Mouse (Mus musculus) forelimb bud, embryonic 11.5 days (tissue): ENCODE data around the gene Fahd1.

Experiments
- DNase-seq: peaks from one replicate; pipeline ENCODE4 v3.0.0-alpha.2; 2012; ENCODE audit warnings: low read depth, low spot score

Fahd1 gene

DNA sequence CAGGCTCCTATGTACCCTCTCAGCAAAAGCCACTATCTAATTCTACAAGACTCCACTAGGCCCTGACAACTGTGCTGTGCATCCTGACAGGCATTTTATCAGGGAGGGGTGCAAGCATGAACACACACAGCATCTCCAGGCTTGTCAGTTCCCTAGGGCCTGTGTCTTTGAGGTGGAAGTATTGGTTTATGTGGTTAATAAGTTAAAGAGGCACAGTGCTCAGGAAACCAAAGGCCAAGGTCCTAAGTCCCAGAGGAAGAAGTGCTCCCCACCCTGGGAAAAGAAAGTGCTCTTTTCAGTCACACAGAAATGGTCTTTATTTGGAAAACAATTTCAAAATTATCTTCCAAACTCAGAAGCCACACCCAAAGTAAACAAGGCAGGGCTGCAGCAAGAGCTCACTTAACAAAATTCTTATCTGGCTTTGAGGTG lies 1.5 kb downstream of the Fahd1 start:
- no peak for DNase-seq

GRCm38 (mm10) chr17:24847386-24847785 lies 2.8 kb downstream of the Fahd1 start:
- DNase-seq = no peak

- DNase-seq = no peak
Observed at GRCm38 (mm10) chr17:24844525-24844924, 5.6 kb downstream of the Fahd1 start.

GRCm38 (mm10) chr17:24842631-24843030 lies 7.5 kb downstream of the Fahd1 start:
- DNase-seq = no peak

- DNase-seq = no peak
Observed at GRCm38 (mm10) chr17:24841133-24841532, 9.0 kb downstream of the Fahd1 start.

- no peak for DNase-seq
Observed at GRCm38 (mm10) chr17:24840341-24840740, 9.8 kb downstream of the Fahd1 start.

- DNase-seq = no peak
Observed at GRCm38 (mm10) chr17:24839842-24840241, 10.3 kb downstream of the Fahd1 start, which contains the start of gene Hagh. TSS of gene Hagh (plus strand) at chr17:24840143.

GRCm38 (mm10) chr17:24821351-24822280 lies 28.5 kb downstream of the Fahd1 start:
- DNase-seq = no peak

- DNase-seq = no peak
Observed at GRCm38 (mm10) chr17:24819469-24819868, 30.7 kb downstream of the Fahd1 start.

- DNase-seq = no peak
Observed at GRCm38 (mm10) chr17:24818172-24818571, 32.0 kb downstream of the Fahd1 start.

- no peak for DNase-seq
Observed at GRCm38 (mm10) chr17:24817503-24817902, 32.7 kb downstream of the Fahd1 start.

- no peak for DNase-seq
Observed at GRCm38 (mm10) chr17:24815256-24815655, 34.9 kb downstream of the Fahd1 start.

- DNase-seq = no peak
Observed at GRCm38 (mm10) chr17:24812215-24812614, 37.9 kb downstream of the Fahd1 start.

DNA sequence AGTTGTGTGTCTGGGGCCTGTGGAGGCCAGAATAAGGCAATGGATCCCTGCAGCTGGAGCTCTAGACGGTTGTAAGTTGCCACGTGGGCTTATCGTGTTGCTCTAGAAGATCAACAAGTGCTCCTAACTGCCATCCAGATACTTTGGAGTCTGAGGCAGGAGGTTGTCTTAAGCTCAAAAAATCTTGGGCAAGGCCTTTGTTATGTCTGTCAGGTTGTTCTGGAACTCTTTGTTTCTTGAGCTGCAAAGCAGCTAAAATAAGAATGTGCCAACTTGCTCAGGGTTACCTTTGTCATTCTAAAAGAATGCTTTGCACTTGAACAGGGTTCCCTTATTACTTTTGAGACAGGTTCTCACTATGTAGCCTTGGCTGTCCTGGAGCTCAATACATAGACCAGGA lies 39.0 kb downstream of the Fahd1 start:
- DNase-seq = no peak

- peak; percentile 67 for DNase-seq
Observed at GRCm38 (mm10) chr17:24803952-24804951, 45.9 kb downstream of the Fahd1 start, which contains the start of gene Meiob. TSS of gene Meiob (plus strand) at chr17:24804289.

- no peak for DNase-seq
Observed at GRCm38 (mm10) chr17:24800524-24800923, 49.6 kb downstream of the Fahd1 start.

GRCm38 (mm10) chr17:24799476-24799875 lies 50.7 kb downstream of the Fahd1 start:
- no peak for DNase-seq
